In the genomic region with DNA sequence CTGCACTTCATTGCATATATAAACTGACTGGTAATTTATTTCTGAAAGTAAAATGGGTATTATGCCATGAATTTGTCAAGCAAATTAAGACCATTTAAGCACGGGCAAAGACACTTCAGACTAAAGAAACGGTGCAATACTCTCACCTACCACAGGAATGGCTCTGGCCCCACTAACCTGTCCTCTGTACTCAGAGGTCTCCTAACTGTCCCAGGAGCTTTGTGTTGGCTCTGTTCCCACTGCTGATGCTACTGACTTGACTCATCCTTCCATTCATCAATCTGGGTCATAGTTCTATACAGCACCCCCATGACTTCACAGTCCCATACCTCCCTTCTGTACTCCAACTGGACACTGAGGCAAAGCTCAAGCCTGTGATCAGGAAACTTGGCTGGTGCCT, we compare ENCODE assay signal across 13 mouse cellular contexts.
"Had no signal": no experiment of that assay in that cellular context is flagged by ENCODE, and none has a peak within 500 bp of the region (broad histone marks: within the 10 kb centered on the region; RNA-seq: fewer than 3 reads in every experiment).

No protein-coding gene starts in this region.

- H3K36me3 ChIP-seq: midbrain, embryonic 13.5 days; midbrain, embryonic 15.5 days; neural tube, embryonic 12.5 days had no signal

- H3K27ac ChIP-seq: midbrain, embryonic 13.5 days; midbrain, embryonic 15.5 days; neural tube, embryonic 12.5 days had no signal

- H3K9ac ChIP-seq: lung, embryonic 14.5 days; midbrain, embryonic 13.5 days; midbrain, embryonic 15.5 days; neural tube, embryonic 12.5 days had no signal

- H3K9me3 ChIP-seq: midbrain, embryonic 13.5 days; midbrain, embryonic 15.5 days; neural tube, embryonic 12.5 days had no signal

- H3K27me3 ChIP-seq: midbrain, embryonic 13.5 days; midbrain, embryonic 15.5 days; neural tube, embryonic 12.5 days had no signal

- H3K4me1 ChIP-seq: midbrain, embryonic 13.5 days; midbrain, embryonic 15.5 days; neural tube, embryonic 12.5 days had no signal

- ATAC-seq: midbrain, embryonic 13.5 days; midbrain, embryonic 15.5 days had no signal

- H3K4me2 ChIP-seq: lung, embryonic 14.5 days; midbrain, embryonic 11.5 days; midbrain, embryonic 13.5 days; midbrain, embryonic 15.5 days; neural tube, embryonic 12.5 days had no signal

- DNase-seq: lung, adult 18-20 months; lung, embryonic 14.5 days; lung, postnatal 10 days; lung, postnatal 4 days; right cerebral cortex, postnatal 14 days; spleen, adult 18-20 months; thymus, adult 18-20 months; thymus, postnatal 14 days; thymus, postnatal 36 days had no signal

- H3K4me3 ChIP-seq: midbrain, embryonic 13.5 days; midbrain, embryonic 15.5 days; neural tube, embryonic 12.5 days had no signal
